Mouse (Mus musculus) kidney, adult 11 months (tissue): Measurements from ENCODE around the gene Ccser2.
"Not testable (repeated sequence)": the region's sequence is repeated elsewhere in the genome, so short reads cannot be mapped to it uniquely, and the experiment has no call there.

Source experiments
- DNase-seq: peaks from one replicate; pipeline ENCODE4 v3.0.0; 2022

Ccser2 gene

DNA sequence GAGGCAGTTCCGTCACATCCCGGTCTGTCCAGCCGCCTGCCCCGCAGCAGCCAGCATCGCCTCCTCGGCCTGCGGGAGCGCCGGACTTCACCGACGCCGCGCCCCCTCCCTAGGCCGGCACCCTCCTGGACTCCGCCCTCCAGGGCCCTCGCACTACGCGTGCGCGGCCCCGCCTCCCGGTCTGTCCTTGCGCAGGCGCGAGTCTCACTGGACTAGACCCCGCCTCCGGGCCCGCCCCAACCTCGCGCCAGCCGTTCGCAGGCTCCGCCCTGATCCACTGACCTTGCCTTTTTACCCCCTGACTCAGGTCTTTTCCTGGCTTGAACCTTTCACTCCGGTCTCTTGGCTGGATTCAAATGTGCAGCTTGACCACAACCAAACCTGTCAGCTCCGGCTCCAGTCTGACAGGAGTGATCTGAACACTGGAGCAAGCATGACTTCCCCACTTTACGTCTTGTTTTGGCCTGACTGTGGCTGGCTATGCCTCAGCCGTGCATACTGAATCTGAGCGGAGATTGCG is at the start of gene Ccser2:
Gene Ccser2, minus strand, starts transcription at position 150 of the 520 bp plus-strand sequence.
- peak; percentile 98 for DNase-seq

DNA sequence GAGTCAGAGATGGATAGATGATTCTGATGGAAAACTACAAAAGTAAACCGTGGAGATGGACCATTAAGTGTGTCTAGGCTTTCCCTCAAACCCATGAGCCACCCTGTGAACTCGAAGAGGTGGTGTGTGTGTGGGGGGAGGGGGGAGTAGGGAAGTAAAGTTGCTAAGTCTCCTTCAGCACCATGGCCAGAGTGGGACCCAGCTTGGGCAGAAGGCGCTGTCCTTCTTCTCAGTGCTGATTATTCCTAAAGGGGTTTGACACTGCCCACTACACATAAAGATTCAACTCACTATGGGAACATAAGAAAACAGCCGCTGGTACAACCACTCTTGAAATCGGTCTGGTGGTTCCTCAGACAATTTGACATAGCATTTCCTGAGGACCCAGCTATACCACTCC is 47.3 kb upstream of the Ccser2 start:
- no peak for DNase-seq

DNA sequence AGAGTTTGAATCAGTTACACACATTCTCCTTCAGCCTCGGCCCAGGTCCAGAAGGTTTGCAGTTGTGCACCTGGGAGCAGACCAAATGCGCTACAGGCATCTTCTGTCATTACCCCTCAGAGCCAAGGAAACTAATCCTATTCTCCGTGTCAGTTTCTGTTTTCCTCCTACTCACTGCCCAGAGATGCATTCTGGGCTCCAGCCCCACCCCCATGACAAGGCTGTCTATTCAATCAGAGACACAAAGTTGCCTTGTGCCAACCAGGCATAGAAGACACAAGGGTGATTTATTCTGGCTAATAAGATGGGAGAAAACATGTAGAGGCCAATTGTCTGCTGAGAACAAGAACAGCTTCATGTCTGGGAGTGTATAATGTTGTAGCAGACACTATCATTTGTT is 45.1 kb upstream of the Ccser2 start:
- DNase-seq, result no peak

DNA sequence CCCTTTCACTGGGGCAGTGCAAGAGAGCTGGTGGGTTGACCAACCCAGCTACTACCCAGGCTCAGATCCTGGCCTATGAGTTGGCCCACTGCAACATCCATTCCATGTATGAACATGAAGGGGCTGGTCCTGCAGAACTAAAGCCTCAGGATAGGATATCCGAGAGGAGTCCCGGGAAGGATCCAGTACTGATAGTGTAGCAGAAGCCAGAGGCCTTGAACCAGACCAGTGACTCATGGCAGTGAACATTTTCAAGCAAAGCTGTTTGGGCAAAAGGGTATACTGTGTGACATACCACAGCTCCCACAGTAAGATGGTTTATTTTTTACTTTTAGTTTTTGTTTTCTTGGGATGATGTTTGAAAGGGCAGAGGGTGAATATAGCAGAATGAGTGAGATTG is 41.1 kb upstream of the Ccser2 start:
- no peak for DNase-seq

DNA sequence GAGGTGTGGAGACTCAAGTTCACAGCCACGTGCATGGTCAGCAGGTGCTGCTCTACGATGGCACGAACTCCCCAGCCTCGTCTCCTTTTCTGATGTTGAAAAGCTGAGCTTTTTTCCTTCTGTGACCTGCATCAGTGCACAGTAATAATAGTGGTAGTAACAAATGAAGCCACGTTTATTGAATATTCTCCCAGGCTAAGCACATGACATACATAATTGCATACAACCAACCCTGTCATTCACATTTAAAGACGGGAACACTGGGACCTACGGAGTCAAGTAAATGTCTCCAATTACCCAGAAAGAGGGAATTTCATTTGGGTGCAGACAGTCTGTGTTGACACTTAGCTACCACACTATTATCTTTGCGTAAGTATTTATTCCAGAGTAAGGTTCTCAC is 37.9 kb upstream of the Ccser2 start:
- no peak for DNase-seq

DNA sequence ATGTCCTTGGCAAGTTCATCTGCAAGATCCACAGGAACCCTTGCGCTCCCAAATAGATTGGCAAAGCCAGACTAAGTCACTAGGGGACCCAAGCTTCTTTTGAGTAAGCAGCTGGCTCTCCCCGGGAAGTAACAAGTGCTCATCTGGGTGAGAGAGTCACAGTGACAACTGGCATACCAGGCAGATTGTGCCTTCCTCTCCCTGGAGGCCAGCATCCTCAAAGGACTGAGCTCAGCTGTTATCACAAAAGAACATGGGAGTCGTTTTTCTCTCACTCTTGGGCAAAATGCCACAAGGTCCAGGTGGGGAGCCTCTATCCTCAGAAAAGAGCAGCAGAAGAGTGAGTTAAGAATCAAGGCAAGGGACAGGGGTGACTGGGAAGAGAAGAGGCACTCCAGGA is 37.3 kb upstream of the Ccser2 start:
- DNase-seq, result no peak

DNA sequence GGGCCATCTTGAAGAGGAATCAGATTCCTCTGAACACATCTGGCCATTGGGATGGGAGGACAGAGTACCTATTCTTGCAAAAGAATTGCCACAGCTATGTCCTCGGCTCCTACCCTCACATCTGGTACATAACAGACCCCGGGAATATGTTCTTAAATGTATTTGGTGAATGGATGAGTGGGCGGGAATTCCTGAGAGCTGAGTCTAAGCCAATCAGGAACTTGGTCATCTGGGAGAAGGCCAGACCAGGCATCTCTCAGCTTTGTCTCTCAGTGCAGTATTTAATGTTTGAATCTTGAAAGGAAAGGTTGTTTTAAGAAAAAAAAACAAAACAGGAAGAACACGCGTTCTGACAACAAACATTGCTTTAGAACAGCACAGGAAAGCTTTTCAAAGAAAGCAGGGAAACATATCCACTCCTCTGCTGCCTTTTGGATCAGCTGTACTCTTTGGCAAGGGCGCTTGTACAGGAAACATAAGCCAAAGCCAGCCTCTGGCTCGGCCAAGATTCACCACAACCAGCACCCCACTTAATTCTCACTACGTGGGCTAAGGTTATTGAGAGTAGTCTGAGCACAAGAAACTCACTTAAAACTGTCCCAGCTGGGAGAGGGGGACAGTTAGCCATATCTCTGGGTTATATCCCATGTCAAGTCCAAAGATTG is 35.0 kb upstream of the Ccser2 start:
- no peak for DNase-seq

DNA sequence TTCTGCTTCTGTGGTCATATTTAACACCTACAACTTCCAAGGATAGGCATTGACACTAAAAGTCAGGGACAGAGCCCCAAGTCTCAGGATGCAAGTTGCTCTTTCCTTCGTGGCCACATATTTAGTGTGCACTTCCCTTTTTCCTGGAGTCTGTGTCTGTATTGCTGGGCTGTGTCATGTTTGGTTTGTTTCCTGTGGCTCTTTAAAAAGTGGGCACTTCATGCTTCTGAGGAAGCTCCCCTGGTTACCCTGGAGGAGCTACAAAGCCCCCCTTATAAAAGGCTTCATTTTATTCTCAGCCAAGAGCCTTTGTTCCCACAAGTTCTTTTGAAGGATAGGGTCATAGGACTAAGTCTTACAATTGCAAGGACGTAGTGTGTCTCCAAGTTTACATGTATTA is 34.3 kb upstream of the Ccser2 start:
- DNase-seq, result no peak

DNA sequence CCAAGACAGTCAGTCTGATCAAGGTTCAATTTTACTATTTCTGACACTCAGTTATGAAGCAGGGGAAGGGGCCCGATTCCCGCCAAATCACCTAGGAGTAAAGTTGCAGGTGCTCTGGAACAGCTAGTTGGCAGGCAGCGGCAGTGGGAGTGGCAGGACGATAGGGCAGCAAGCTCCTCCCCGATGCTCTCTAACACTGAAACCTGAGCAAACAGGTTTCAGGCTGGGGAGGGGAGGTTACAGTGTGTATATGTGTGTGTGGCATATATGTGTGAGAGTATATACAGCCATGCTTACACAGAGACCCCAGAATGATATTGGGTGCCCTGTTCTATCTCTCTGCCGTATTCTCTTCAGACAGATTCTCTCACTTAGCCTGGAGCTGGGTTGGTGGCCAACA is 32.2 kb upstream of the Ccser2 start:
- DNase-seq, result not testable (repeated sequence)

DNA sequence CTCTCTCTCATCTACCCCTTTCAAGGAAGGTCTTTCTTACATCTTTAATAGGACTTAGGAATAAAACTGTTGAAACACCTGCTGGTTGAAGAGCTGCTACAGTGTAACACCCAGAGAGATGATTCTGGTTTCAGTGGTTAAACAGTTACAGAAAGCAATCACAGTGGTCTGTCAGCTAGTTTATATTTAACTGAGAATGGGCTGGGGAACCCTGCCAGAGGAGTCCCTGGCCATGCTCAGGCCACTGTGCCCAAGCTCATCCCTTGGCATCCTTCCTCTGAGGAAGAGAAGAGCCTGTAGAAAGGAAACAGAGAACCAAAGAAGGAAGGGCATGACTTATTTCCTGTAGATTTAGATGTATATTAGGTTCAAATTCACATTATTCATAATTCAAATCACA is 21.2 kb upstream of the Ccser2 start:
- peak; percentile 83 for DNase-seq

DNA sequence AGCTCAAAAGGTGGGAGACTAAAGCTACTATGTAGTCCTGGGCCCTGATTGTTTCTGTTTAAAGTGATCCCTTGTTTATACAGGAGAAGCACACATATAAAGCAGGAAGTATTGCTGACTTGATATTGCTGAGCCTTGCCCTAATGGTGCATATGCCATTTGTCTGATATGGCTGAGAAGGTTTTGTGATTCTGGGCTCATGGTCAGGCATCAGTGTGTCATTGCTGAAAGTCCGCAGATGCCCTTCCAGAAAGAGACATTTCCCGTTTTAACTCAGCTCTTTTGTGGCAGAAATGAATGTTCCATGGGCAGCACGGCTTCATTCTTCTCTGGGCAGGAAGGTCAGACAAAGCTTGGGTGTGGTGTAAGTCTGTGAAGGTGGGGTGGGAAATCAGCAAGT is 17.1 kb upstream of the Ccser2 start:
- DNase-seq, result no peak

DNA sequence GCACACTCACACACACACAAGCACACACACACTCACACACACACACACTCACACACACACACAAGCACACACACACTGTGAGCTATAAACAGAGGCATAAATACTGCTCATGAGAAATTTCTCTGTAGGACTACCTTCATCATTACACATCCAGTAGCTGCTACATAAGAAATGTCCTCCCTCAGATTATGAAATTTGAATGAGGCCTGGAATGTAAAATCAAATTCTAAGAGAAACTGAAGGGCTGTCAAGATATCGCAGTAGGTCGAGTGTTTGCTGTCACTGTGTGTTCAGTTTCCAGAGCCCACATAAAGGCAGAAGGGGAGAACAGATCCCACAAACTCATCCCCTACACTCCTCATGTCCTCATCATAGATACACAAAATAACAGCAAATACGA is 6.4 kb upstream of the Ccser2 start:
- no peak for DNase-seq

DNA sequence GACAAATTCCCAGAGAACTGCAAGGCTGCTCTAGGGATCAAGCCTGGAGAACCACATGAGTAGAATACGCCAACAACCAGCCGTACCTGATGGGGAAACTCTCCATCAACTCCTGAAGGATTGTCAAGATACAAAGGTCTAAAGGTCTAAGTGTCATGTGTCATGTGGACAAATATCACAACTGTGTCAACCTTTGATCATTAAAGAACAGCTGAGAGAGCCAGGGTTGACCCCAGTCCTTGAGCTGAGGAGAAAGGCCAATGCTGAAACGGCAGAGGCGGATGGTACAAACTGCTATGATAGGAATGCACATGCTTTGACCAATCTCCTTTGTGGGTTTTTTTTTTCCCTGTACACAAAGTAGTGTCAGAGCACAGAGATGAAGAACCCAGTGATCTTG is 2.6 kb upstream of the Ccser2 start:
- peak; percentile 64 for DNase-seq

DNA sequence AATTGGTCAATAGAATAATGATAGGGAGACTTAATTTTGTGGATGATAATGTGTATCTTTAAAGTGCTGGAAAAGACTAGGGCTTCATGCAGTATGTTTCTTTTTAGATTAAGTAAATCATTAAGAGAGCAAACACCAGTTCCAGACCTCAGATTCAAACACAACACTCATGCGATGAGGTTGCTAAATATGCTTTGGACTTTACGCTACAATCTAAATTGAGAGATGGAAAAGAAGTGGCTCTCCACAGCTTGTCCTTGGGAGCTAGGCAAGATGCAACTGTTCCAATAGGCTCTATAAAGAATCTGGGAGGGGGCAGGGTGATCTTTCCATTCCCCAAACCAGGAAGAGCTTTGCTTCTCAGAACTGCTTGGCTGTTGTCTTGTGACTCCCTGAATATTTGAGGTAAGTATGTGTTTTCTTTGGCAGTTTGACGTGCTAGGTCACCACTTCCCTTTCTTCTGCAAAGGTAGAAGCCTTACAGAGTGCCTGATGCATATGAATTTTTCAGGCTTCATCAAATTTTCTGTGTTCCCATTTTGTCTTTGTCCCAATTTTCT is 1.4 kb upstream of the Ccser2 start:
- peak; percentile 36 for DNase-seq

DNA sequence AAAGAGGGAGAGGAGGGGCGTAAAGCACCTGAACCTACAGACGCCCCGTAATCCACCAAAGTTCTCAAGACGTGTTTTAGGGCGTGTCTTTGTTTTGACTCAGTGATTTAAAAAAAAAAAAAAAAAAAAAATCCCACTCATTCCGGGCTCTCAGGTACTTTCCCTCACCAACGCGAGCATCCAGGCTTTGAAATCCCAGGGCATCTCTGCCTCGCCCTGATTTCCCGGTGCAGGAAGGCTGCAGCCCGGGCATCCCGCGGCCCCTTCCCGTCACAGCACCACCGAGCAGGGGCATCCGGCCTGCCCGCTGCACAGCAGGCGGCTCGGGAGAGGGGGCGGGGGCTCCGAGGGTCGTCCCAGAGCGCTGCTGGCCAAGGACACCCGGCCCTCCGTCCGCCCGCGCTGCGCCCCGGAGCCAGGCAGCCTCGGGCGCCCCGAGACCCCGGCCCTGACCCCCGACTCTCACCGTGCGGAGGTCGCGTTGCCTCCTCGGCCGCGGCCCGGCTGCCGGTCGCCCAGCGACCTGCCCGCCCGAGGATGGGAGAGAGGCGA is 425 bp downstream of the Ccser2 start:
- DNase-seq, result no peak

DNA sequence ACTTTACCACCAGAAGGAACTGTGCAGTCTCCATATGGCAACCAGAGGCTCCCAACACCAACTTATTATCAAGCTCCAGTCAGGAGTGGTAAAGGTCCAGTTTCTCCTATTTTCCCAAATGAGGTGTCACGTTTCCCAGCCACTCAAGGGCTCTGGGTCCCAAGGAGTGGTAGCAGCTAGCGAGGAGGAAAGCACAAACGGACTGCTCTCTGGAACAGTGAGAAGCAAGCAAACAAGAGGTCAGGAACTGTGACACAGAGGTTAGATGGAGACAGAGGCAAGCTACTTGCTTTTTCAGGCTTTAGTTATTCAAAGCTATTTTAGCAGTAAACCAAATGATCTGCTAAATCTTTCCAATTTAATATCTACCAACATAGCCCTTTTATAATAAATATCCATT is 3.2 kb downstream of the Ccser2 start:
- peak; percentile 8 for DNase-seq

DNA sequence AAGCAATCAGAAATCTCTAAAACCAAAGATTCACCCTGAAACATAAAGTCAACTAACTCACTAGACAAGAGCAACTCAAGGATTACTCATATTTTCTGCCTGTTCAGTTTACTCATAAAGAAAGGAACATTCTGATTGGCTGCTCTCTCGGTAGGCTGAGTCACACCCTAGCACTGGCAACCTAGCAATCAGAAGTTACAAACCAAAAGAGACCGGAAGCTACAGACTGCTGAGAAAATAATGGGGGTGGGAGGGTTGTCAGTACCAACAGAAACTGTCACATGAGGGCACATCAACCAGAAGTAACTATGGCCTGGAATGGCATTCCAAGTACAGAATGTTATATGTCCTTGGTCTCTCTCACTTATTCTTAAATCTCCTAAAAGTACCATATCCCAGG is 6.1 kb downstream of the Ccser2 start:
- no peak for DNase-seq

DNA sequence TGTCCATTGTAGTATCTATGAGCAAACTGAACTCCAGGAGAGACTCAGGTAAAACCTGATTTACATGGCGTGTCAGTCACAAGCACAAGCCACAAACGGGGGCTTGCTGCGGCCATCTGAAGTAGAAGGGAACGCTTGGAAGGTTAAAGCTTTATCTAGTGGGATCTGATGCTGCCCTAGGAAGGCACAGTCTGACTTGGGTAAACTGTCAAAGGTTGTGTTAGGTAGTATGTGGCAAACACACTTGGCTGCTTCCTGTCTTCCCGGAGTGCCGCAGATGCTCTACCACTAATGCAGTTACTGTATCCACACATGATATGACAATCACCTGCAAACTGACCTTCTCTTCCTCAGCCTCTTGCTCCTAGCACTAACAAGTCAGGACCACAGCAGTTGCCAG is 10.9 kb downstream of the Ccser2 start:
- no peak for DNase-seq

DNA sequence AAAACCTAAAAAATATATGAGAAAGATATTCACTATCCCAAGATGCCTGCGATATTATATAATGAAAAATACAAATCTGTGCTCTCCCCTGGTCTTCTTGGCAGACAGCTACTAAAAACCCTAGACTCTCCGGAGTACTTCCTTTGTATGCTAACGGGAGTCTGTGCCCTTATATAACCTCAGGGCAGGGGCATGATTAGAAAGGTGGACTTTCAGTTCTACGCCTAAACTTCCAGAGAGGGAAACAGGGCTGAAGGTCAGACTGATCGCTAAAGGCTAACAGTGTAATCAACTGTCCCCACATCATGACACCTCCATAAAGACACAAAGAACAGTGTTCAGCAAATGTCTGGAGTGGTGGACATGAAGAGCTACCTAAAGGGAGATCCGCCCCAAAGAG is 11.3 kb downstream of the Ccser2 start:
- DNase-seq, result peak; percentile 35

DNA sequence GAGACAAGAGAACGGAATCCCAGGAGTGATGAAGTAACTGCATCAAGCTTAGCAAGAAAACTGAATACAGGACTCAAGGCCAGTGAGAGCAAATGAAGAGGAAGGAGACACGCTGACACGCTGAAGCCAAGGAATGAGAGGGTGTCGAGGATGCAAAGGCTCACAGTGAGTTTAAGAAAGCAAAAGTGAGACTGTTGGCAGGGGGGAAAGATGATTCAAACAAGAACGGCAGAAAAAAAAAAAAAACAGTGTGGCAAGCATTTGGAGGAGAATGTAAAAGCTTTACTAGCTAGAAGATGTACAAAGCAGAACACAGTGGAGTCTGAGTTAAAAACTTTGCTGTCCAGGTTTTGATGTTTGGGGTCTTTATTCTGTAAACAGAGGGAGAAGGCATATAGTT is 11.9 kb downstream of the Ccser2 start:
- no peak for DNase-seq

DNA sequence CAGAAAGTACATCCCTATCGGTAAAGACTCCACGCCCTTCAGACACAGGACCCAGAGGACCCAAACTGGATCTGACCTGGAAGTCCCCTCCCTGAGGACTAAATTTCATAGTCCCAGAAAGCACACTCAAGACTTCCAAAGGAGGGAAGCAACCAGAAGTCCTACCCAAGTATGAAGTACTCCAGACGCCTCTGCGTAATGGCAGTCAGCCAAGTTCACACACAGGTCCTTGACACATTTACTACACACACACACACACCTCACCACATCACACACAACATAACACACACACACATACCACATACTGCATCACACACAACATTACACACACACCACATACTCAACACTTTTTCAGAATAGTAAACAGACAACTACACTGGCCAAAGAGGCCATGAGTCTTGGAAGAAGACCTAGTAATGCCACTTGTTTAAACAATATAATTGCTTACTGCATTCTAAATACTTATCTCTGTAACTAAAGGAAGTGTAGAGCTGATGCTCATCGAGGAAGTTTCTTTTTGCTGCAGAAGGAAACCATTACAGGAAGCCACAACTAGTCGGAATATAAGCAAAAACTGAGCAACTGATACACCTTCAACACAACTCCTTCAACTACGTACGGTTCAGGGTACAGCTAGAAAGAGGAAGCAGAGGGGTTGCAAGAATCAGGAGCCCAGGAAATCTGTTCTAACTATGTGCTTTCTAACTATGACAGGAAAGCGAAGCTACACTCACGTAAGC is 15.7 kb downstream of the Ccser2 start:
- DNase-seq, result peak; percentile 6

DNA sequence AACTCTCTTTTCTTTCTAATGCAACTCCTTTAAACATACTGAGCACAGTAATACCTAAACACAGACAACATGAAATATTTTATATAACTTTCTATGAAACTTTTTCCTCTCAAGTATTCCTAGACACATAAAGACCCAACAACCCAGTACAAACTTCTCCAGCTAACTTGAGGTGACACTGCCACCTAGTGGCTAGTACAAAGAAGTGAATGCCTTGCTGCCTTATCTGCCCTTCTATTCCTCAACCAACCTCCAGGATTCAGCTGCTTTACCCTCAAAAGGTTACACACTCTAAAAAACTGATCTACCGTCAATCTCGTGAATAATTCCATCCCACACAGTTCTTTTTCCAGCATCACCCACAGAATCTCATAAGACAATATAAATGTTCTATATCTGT is 16.4 kb downstream of the Ccser2 start:
- no peak for DNase-seq

DNA sequence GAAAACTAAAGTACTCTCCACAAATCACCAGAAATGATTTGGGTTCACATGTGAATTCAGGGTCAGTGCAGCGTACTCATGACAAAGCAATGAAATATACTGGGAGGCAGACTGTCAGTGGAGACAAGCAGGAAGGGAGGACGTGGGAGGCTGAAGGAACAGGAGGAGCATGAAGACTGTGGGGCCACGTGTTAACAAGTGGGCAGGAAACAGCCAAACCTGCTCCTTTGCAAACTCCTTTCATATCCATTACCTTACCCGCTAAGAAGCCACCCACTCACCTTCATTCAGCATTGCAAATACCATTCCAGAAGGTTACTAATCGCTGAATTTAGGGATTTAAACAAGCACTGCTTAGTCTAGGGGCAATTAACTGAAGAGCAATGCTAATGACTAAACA is 25.9 kb downstream of the Ccser2 start:
- no peak for DNase-seq

DNA sequence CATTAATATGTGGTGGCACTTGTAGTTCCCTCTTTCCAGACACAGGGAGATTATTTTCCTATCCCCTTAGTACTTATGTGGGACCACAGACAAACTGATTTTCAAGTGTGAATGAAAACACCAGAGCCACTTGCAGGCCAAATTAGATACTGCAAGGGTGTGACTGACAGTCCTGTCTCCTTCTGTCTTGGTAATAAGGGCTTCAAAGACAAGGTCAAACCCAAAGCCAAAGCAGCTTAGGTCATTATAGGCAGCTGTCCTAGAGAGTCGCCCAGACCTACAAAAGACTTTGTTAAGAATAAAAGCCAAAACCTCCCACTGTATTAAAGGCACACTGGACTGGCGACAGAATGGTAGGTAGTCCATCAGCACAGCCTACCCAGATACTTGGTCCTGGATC is 30.6 kb downstream of the Ccser2 start:
- no peak for DNase-seq
